ENCODE assay signal across 17 mouse cellular contexts in genomic region chr7:78548721-78549120, GRCm38 (mm10).
DNase-seq lines count a peak whose midpoint lies in the region; TF ChIP-seq lines count a peak whose summit lies in the region.
"Had no signal": no experiment of that assay in that cellular context is flagged by ENCODE, and none has a peak within 500 bp of the region (broad histone marks: within the 10 kb centered on the region; RNA-seq: fewer than 3 reads in every experiment).

No protein-coding gene starts in this region.

- TF ChIP-seq CTCF in layer of hippocampus, adult 2 months (conservative IDR thresholded peaks at IDR 0.05): no peak

- no peak overlapping the region for H3K4me3 ChIP-seq in layer of hippocampus, adult 2 months
- H3K4me3 ChIP-seq: forebrain, embryonic 10.5 days; forebrain, embryonic 13.5 days; heart, adult 2 months; heart, embryonic 10.5 days; heart, embryonic 13.5 days; hindbrain, embryonic 12.5 days; hindbrain, embryonic 15.5 days had no signal

- DNase-seq in adrenal gland, adult 2 months: peak; percentile 27
- no peak for DNase-seq in adrenal gland, postnatal 25 days
- no peak for DNase-seq in layer of hippocampus, adult 2 months (ENCODE audit: low spot score in 2 of 2)
- no peak for DNase-seq in layer of hippocampus, postnatal 10 days (ENCODE audit: low spot score in 2 of 2)
- peak; percentile 5 for DNase-seq in urinary bladder, postnatal 14 days (ENCODE audit: low spot score)
- DNase-seq in urinary bladder, adult 2 months (ENCODE audit: low spot score): no peak
- DNase-seq: B cell, adult 2 months; gastrocnemius, postnatal 10 days; gastrocnemius, postnatal 36 days; heart, adult 2 months; heart, postnatal 14 days had no signal

- 0 out of 2 replicates have a peak overlapping the region, but pooled peaks have one; percentile 18 for H3K27ac ChIP-seq in layer of hippocampus, adult 2 months
- H3K27ac ChIP-seq: forebrain, embryonic 10.5 days; forebrain, embryonic 13.5 days; heart, adult 2 months; heart, embryonic 10.5 days; heart, embryonic 13.5 days; hindbrain, embryonic 12.5 days; hindbrain, embryonic 15.5 days had no signal

Comparison
In these comparisons a context has a peak if more than half of its experiments do, and no peak if none do; other contexts are left out.
1. DNase-seq: peak in adrenal gland, adult 2 months (single experiment) and urinary bladder, postnatal 14 days (single experiment); none in adrenal gland, postnatal 25 days (single experiment), layer of hippocampus, adult 2 months (0 of 2), layer of hippocampus, postnatal 10 days (0 of 2) and urinary bladder, adult 2 months (single experiment).